Mouse (Mus musculus) forebrain, embryonic 11.5 days (tissue): ENCODE measurements around the gene Olfr765. TPM values are rescaled to one million over a fixed set of nuclear protein-coding genes. Genes with fewer than 3 reads are reported as not detected.
"Not testable (repeated sequence)": the region's sequence is repeated elsewhere in the genome, so short reads cannot be mapped to it uniquely, and the experiment has no call there.

Source experiments
- ATAC-seq: fragments of 200-750 bp; cut with Nextera tagmentation; replicated peaks from 2 replicates; pipeline ENCODE4 v1.8.0; 2017; ENCODE audit warnings: moderate TSS enrichment; ENCODE audit not compliant: low FRiP score
- DNase-seq: peaks from one replicate; pipeline ENCODE4 v3.0.0-alpha.2; 2017; ENCODE audit warnings: low spot score
- H3K27ac ChIP-seq: fragments of 300-500 bp; sonication (generic); 2 replicates; pipeline ENCODE4 v1.5.1; 2014; ENCODE audit warnings: low read depth, low read length
- H3K27me3 ChIP-seq: fragments of 300-500 bp; sonication (generic); 2 replicates; pipeline ENCODE4 v1.6.1; 2014; ENCODE audit warnings: mild to moderate bottlenecking, low read length, mixed read lengths; ENCODE audit not compliant: control insufficient read depth, insufficient read depth
- H3K36me3 ChIP-seq: fragments of 300-500 bp; sonication (generic); 2 replicates; pipeline ENCODE4 v1.6.1; 2014; ENCODE audit warnings: mild to moderate bottlenecking, low read length, moderate library complexity, mixed read lengths; ENCODE audit not compliant: control insufficient read depth, insufficient read depth
- H3K4me1 ChIP-seq: fragments of 300-500 bp; sonication (generic); replicated peaks from 2 replicates; pipeline ENCODE4 v1.6.1; 2014; ENCODE audit warnings: low read length, mixed read lengths; ENCODE audit not compliant: control insufficient read depth, insufficient read depth
- H3K4me2 ChIP-seq: fragments of 300-500 bp; sonication (generic); 2 replicates; pipeline ENCODE4 v1.6.1; 2014; ENCODE audit warnings: low read depth, mild to moderate bottlenecking, low read length, moderate library complexity, mixed read lengths; ENCODE audit not compliant: severe bottlenecking
- H3K4me3 ChIP-seq: fragments of 300-500 bp; sonication (generic); 2 replicates; pipeline ENCODE4 v1.5.1; 2014; ENCODE audit warnings: low read depth, low read length
- H3K9ac ChIP-seq: fragments of 300-500 bp; sonication (generic); 2 replicates; pipeline ENCODE4 v1.6.1; 2014; ENCODE audit warnings: low read length
- H3K9me3 ChIP-seq: fragments of 300-500 bp; sonication (generic); 2 replicates; pipeline ENCODE4 v1.6.1; 2016; ENCODE audit warnings: low read length, mixed read lengths; ENCODE audit not compliant: control insufficient read depth
- WGBS: fragments of 180-500 bp; shearing (Covaris S2); extraction: QIAGEN DNeasy Blood & Tissue Kit; methylation state at CpG from one replicate; pipeline ENCODE4 v1.1.7; 2014; 5-methylcytosine and 5-hydroxymethylcytosine counted together
- polyA plus RNA-seq: library from polyadenylated mRNA; unstranded; fragments of >200 nt; fragmentation: Nextera tagmentation; extraction: Ambion mirVana; gene quantifications from 2 replicates; pipeline ENCODE4 v1.2.1, GENCODE M21; 2014

The Olfr765 gene
- polyA plus RNA-seq, 1 experiment from 2014 or later = not detected

- 61% methylated on average over 2 of the region's 5 CpGs for WGBS
- not testable (repeated sequence) for DNase-seq, H3K27ac ChIP-seq, H3K36me3 ChIP-seq, H3K4me3 ChIP-seq, H3K4me2 ChIP-seq, H3K27me3 ChIP-seq, H3K9me3 ChIP-seq, H3K4me1 ChIP-seq, ATAC-seq, H3K9ac ChIP-seq
Measured at GRCm38 (mm10) chr10:129011511-129011910, 38.3 kb downstream of the Olfr765 start.

GRCm38 (mm10) chr10:129010288-129010841 lies 39.4 kb downstream of the Olfr765 start, which contains the start of gene Olfr763:
Gene Olfr763 (plus strand): TSS chr10:129010791.
- Histone ChIP-seq H3K27ac (no peak within 1 kb of the TSS), H3K4me3 (no peak within 1 kb of the TSS), H3K9ac (no peak within 1 kb of the TSS), H3K4me1 (no peaks in the 10 kb centered on the region), H3K27me3 (no peaks in the 10 kb centered on the region), H3K4me2 (no peak within 1 kb of the TSS), H3K36me3 (no peaks in the 10 kb centered on the region), H3K9me3 (no peaks in the 10 kb centered on the region)
- ATAC-seq (no peak), DNase-seq (no peak)
- WGBS = 75% methylated on average over 2 of the region's 2 CpGs

- DNase-seq (no peak), ATAC-seq (no peak)
- H3K4me2 ChIP-seq = no peak overlapping the region
- H3K9ac ChIP-seq = no peak overlapping the region
- no peak overlapping the region for H3K4me3 ChIP-seq
- H3K4me1 ChIP-seq = no peaks in the 10 kb centered on the region
- no peaks in the 10 kb centered on the region for H3K27me3 ChIP-seq
- no peak overlapping the region for H3K27ac ChIP-seq
- no peaks in the 10 kb centered on the region for H3K9me3 ChIP-seq
- WGBS = 70% methylated on average over 14 of the region's 14 CpGs
- H3K36me3 ChIP-seq = no peaks in the 10 kb centered on the region
Measured at GRCm38 (mm10) chr10:129004032-129004920, 45.5 kb downstream of the Olfr765 start.

- WGBS = 82% methylated on average over 4 of the region's 4 CpGs
- ATAC-seq = peak; percentile 44; the same call in 1 of the 2 replicates
Measured at GRCm38 (mm10) chr10:128996523-128997040, 53.2 kb downstream of the Olfr765 start.

GRCm38 (mm10) chr10:128995796-128996195 lies 54.0 kb downstream of the Olfr765 start:
- Histone ChIP-seq H3K4me3 (no peak overlapping the region), H3K4me1 (no peaks in the 10 kb centered on the region), H3K36me3 (no peaks in the 10 kb centered on the region), H3K9me3 (no peaks in the 10 kb centered on the region), H3K4me2 (no peak overlapping the region), H3K27ac (no peak overlapping the region), H3K27me3 (no peaks in the 10 kb centered on the region), H3K9ac (no peak overlapping the region)
- DNase-seq = no peak
- ATAC-seq = no peak
- 100% methylated on average over 1 of the region's 1 CpGs for WGBS

More at GRCm38 (mm10) chr10:128996523-128997040, 53.2 kb downstream of the Olfr765 start:
- no peaks in the 10 kb centered on the region for H3K36me3 ChIP-seq
- no peak overlapping the region for H3K27ac ChIP-seq
- no peak overlapping the region for H3K4me2 ChIP-seq
- H3K4me3 ChIP-seq = no peak overlapping the region
- no peaks in the 10 kb centered on the region for H3K27me3 ChIP-seq
- H3K4me1 ChIP-seq = no peaks in the 10 kb centered on the region
- no peak for DNase-seq
- no peaks in the 10 kb centered on the region for H3K9me3 ChIP-seq
- H3K9ac ChIP-seq = no peak overlapping the region

Other genes with a start within 250 kb of the Olfr765 start
- gene Dnajc14, start 245.9 kb downstream of the Olfr765 start, polyA plus RNA-seq = 38.6 and 38.8 TPM in 2 replicates
- gene Tmem198b, start 245.6 kb downstream of the Olfr765 start, polyA plus RNA-seq = 22.7 and 24.2 TPM in 2 replicates
- 263 and 284 TPM in 2 replicates for gene Sarnp, start 232.7 kb downstream of the Olfr765 start, polyA plus RNA-seq
- gene Ormdl2, start 228.4 kb downstream of the Olfr765 start, polyA plus RNA-seq = 70.1 and 73.0 TPM in 2 replicates
- 10.5 and 11.7 TPM in 2 replicates for gene Gdf11, start 158.3 kb downstream of the Olfr765 start, polyA plus RNA-seq
- 144 and 151 TPM in 2 replicates for gene Cd63, start 149.0 kb downstream of the Olfr765 start, polyA plus RNA-seq
- 12.3 and 12.6 TPM in 2 replicates for gene Rdh5, start 127.1 kb downstream of the Olfr765 start, polyA plus RNA-seq
- 191 and 202 TPM in 2 replicates for gene Bloc1s1, start 126.0 kb downstream of the Olfr765 start, polyA plus RNA-seq
- 0.65 and 0.69 TPM in 2 replicates for gene Itga7, start 116.2 kb downstream of the Olfr765 start, polyA plus RNA-seq
- gene Mettl7b, start 89.0 kb downstream of the Olfr765 start, polyA plus RNA-seq = not detected in 2 replicates
- gene Olfr9, start 60.6 kb downstream of the Olfr765 start, polyA plus RNA-seq = not detected in 2 replicates
- gene Olfr763, start 39.2 kb downstream of the Olfr765 start, polyA plus RNA-seq = not detected in 2 replicates
- gene Olfr764-ps1, start 10.1 kb downstream of the Olfr765 start, polyA plus RNA-seq = not detected in 2 replicates
- gene Olfr766-ps1, start 19.0 kb upstream of the Olfr765 start, polyA plus RNA-seq = not detected in 2 replicates
- gene Olfr767, start 32.9 kb upstream of the Olfr765 start, polyA plus RNA-seq = not detected in 2 replicates
- not detected in 2 replicates for gene Olfr768, start 49.4 kb upstream of the Olfr765 start, polyA plus RNA-seq
- gene Olfr769, start 67.9 kb upstream of the Olfr765 start, polyA plus RNA-seq = not detected in 2 replicates
- gene Olfr770, start 89.0 kb upstream of the Olfr765 start, polyA plus RNA-seq = not detected in 2 replicates
- gene Olfr771, start 114.8 kb upstream of the Olfr765 start, polyA plus RNA-seq = not detected in 2 replicates
- gene Olfr772, start 127.9 kb upstream of the Olfr765 start, polyA plus RNA-seq = not detected in 2 replicates
- gene Olfr773, start 137.4 kb upstream of the Olfr765 start, polyA plus RNA-seq = not detected in 2 replicates
- not detected in 2 replicates for gene Olfr774, start 186.2 kb upstream of the Olfr765 start, polyA plus RNA-seq
- not detected in 2 replicates for gene Olfr775, start 198.4 kb upstream of the Olfr765 start, polyA plus RNA-seq
- not detected in 2 replicates for gene Olfr776, start 209.1 kb upstream of the Olfr765 start, polyA plus RNA-seq
- gene Olfr777, start 221.5 kb upstream of the Olfr765 start, polyA plus RNA-seq = not detected in 2 replicates